Mouse (Mus musculus): ENCODE data around the gene Mansc4. TPM values are rescaled to one million over a fixed set of nuclear protein-coding genes. Genes with fewer than 3 reads are reported as not detected.
A peak's percentile ranks its signal among the peaks of the same experiment; 100 is the strongest.

Gene Mansc4
- polyA plus RNA-seq, 2 experiments: 0.68 to 1.0 TPM

- no peaks in the 10 kb centered on the region for H3K27me3 ChIP-seq (ENCODE audit: control insufficient read depth, insufficient read depth, low read length)
- 68% methylated on average over 10 of the region's 10 CpGs for WGBS
- no peak overlapping the region for H3K4me3 ChIP-seq (replicated peaks; ENCODE audit: low read length)
- H3K27ac ChIP-seq (replicated peaks; ENCODE audit: low read depth, low read length): no peak overlapping the region
- no peak for TF ChIP-seq POLR2A (IDR thresholded peaks at IDR 0.05; ENCODE audit: borderline replicate concordance, extremely low read depth, insufficient read depth, insufficient read length)
- H3K9ac ChIP-seq (ENCODE audit: low read depth, low read length, severe bottlenecking): no peak overlapping the region
- DNase-seq (ENCODE audit: low spot score): no peak
- no peak for ATAC-seq (ENCODE audit: low FRiP score, low read depth)
- H3K36me3 ChIP-seq (ENCODE audit: control insufficient read depth, insufficient read depth, low read length): peaks cover 57% of the 10 kb centered on the region
- no peak overlapping the region for H3K4me2 ChIP-seq (replicated peaks; ENCODE audit: low read depth, low read length, severe bottlenecking)
- H3K9me3 ChIP-seq (ENCODE audit: control insufficient read depth, low read length): no peaks in the 10 kb centered on the region
- H3K4me1 ChIP-seq (ENCODE audit: control insufficient read depth, insufficient read depth, low read length): peaks cover 10% of the 10 kb centered on the region
Measured at GRCm38 (mm10) chr6:147064226-147064943, 22.4 kb downstream of the Mansc4 start.

- Histone ChIP-seq H3K36me3 (ENCODE audit: control insufficient read depth, insufficient read depth, low read length) (peaks cover 55% of the 10 kb centered on the region), H3K4me1 (ENCODE audit: control insufficient read depth, insufficient read depth, low read length) (peaks cover 10% of the 10 kb centered on the region), H3K27me3 (ENCODE audit: control insufficient read depth, insufficient read depth, low read length) (no peaks in the 10 kb centered on the region), H3K4me2 (replicated peaks; ENCODE audit: low read depth, low read length, severe bottlenecking) (no peak overlapping the region), H3K9me3 (ENCODE audit: control insufficient read depth, low read length) (no peaks in the 10 kb centered on the region), H3K27ac (replicated peaks; ENCODE audit: low read depth, low read length) (no peak overlapping the region), H3K9ac (ENCODE audit: low read depth, low read length, severe bottlenecking) (no peak overlapping the region), H3K4me3 (replicated peaks; ENCODE audit: low read length) (no peak overlapping the region)
- ATAC-seq (ENCODE audit: low FRiP score, low read depth): no peak
- no peak for DNase-seq (ENCODE audit: low spot score)
- TF ChIP-seq POLR2A (IDR thresholded peaks at IDR 0.05; ENCODE audit: borderline replicate concordance, extremely low read depth, insufficient read depth, insufficient read length): no peak
- 65% methylated on average over 7 of the region's 7 CpGs for WGBS
Measured at GRCm38 (mm10) chr6:147062694-147063093, 24.1 kb downstream of the Mansc4 start.

- WGBS: 38% methylated on average over 7 of the region's 7 CpGs
- no peaks in the 10 kb centered on the region for H3K9me3 ChIP-seq (ENCODE audit: control insufficient read depth, low read length)
- DNase-seq (ENCODE audit: low spot score) (peak; percentile 6), ATAC-seq (ENCODE audit: low FRiP score, low read depth) (no peak; the same call in 1 of the 2 replicates)
- no peak overlapping the region for H3K27ac ChIP-seq (replicated peaks; ENCODE audit: low read depth, low read length)
- no peaks in the 10 kb centered on the region for H3K27me3 ChIP-seq (ENCODE audit: control insufficient read depth, insufficient read depth, low read length)
- H3K9ac ChIP-seq (ENCODE audit: low read depth, low read length, severe bottlenecking): no peak overlapping the region
- no peak overlapping the region for H3K4me2 ChIP-seq (replicated peaks; ENCODE audit: low read depth, low read length, severe bottlenecking)
- no peak for TF ChIP-seq POLR2A (IDR thresholded peaks at IDR 0.05; ENCODE audit: borderline replicate concordance, extremely low read depth, insufficient read depth, insufficient read length)
- peaks cover 10% of the 10 kb centered on the region for H3K4me1 ChIP-seq (ENCODE audit: control insufficient read depth, insufficient read depth, low read length)
- peaks cover 51% of the 10 kb centered on the region for H3K36me3 ChIP-seq (ENCODE audit: control insufficient read depth, insufficient read depth, low read length)
- H3K4me3 ChIP-seq (replicated peaks; ENCODE audit: low read length): no peak overlapping the region
Measured at GRCm38 (mm10) chr6:147062034-147062433, 24.8 kb downstream of the Mansc4 start.

- WGBS: 55% methylated on average over 9 of the region's 9 CpGs
Measured at GRCm38 (mm10) chr6:147061630-147062029, 25.2 kb downstream of the Mansc4 start.

GRCm38 (mm10) chr6:147059326-147059725 lies 27.5 kb downstream of the Mansc4 start:
- no peak for TF ChIP-seq POLR2A (IDR thresholded peaks at IDR 0.05; ENCODE audit: borderline replicate concordance, extremely low read depth, insufficient read depth, insufficient read length)
- H3K4me1 ChIP-seq (ENCODE audit: control insufficient read depth, insufficient read depth, low read length): peaks cover 7% of the 10 kb centered on the region; the same call in 1 of the 2 replicates
- no peaks in the 10 kb centered on the region for H3K9me3 ChIP-seq (ENCODE audit: control insufficient read depth, low read length)
- H3K27ac ChIP-seq (replicated peaks; ENCODE audit: low read depth, low read length): no peak overlapping the region
- no peak overlapping the region for H3K4me3 ChIP-seq (replicated peaks; ENCODE audit: low read length)
- H3K9ac ChIP-seq (ENCODE audit: low read depth, low read length, severe bottlenecking): no peak overlapping the region
- no peak overlapping the region for H3K4me2 ChIP-seq (replicated peaks; ENCODE audit: low read depth, low read length, severe bottlenecking)
- 76% methylated on average over 7 of the region's 7 CpGs for WGBS
- ATAC-seq (ENCODE audit: low FRiP score, low read depth): no peak
- peaks cover 58% of the 10 kb centered on the region for H3K36me3 ChIP-seq (ENCODE audit: control insufficient read depth, insufficient read depth, low read length)
- DNase-seq (ENCODE audit: low spot score): no peak
- no peaks in the 10 kb centered on the region for H3K27me3 ChIP-seq (ENCODE audit: control insufficient read depth, insufficient read depth, low read length)

More at GRCm38 (mm10) chr6:147061630-147062029, 25.2 kb downstream of the Mansc4 start:
- H3K4me3 ChIP-seq (replicated peaks; ENCODE audit: low read length): no peak overlapping the region
- H3K27ac ChIP-seq (replicated peaks; ENCODE audit: low read depth, low read length): no peak overlapping the region
- ATAC-seq (ENCODE audit: low FRiP score, low read depth) (no peak; the same call in 1 of the 2 replicates), DNase-seq (ENCODE audit: low spot score) (no peak)
- H3K9me3 ChIP-seq (ENCODE audit: control insufficient read depth, low read length): no peaks in the 10 kb centered on the region
- H3K27me3 ChIP-seq (ENCODE audit: control insufficient read depth, insufficient read depth, low read length): no peaks in the 10 kb centered on the region
- H3K4me1 ChIP-seq (ENCODE audit: control insufficient read depth, insufficient read depth, low read length): peaks cover 10% of the 10 kb centered on the region
- H3K4me2 ChIP-seq (replicated peaks; ENCODE audit: low read depth, low read length, severe bottlenecking): no peak overlapping the region
- no peak for TF ChIP-seq POLR2A (IDR thresholded peaks at IDR 0.05; ENCODE audit: borderline replicate concordance, extremely low read depth, insufficient read depth, insufficient read length)
- H3K9ac ChIP-seq (ENCODE audit: low read depth, low read length, severe bottlenecking): no peak overlapping the region
- H3K36me3 ChIP-seq (ENCODE audit: control insufficient read depth, insufficient read depth, low read length): peaks cover 48% of the 10 kb centered on the region

Measured in limb, embryonic 14.5 days (tissue).